Mouse (Mus musculus) layer of hippocampus, postnatal 25 days (tissue): ENCODE results near the gene Tpsab1. TPM values are rescaled to one million over a fixed set of nuclear protein-coding genes. Genes with fewer than 3 reads are reported as not detected.

Source experiments
- total RNA-seq, 2 experiments: library from RNA; stranded (reverse); gene quantifications; 2 replicates each; pipeline ENCODE4 v1.2.3; 2021

Gene Tpsab1
- total RNA-seq, 2 experiments from 2014 or later: 0.42 TPM; not detected in 1

Other genes with a start within 250 kb of the Tpsab1 start
- gene Telo2, start 229.6 kb downstream of the Tpsab1 start, total RNA-seq: 10 to 100 TPM; 29.3 to 43.2 TPM
- 1 to 10 TPM; 2.5 to 2.9 TPM for gene Ptx4, start 224.8 kb downstream of the Tpsab1 start, total RNA-seq
- 10 to 100 TPM; 49.6 to 54.2 TPM for gene Clcn7, start 212.2 kb downstream of the Tpsab1 start, total RNA-seq
- gene Ccdc154, start 183.1 kb downstream of the Tpsab1 start, total RNA-seq: not detected
- gene Gm38655, start 170.1 kb downstream of the Tpsab1 start, total RNA-seq: not detected
- gene BC003965, start 161.0 kb downstream of the Tpsab1 start, total RNA-seq: 10 to 100 TPM; 20.7 to 21.5 TPM
- gene Unkl, start 157.2 kb downstream of the Tpsab1 start, total RNA-seq: 10 to 100 TPM; 32.5 to 34.4 TPM
- 10 to 100 TPM; 74.3 to 74.9 TPM for gene Gnptg, start 105.4 kb downstream of the Tpsab1 start, total RNA-seq
- gene Tsr3, start 105.4 kb downstream of the Tpsab1 start, total RNA-seq: 10 to 100 TPM; 25.1 to 28.5 TPM
- 1 to 10 TPM; 6.6 to 8.9 TPM for gene Baiap3, start 89.2 kb downstream of the Tpsab1 start, total RNA-seq
- gene Ube2i, start 70.9 kb downstream of the Tpsab1 start, total RNA-seq: 100 to 1,000 TPM; 229 to 234 TPM
- gene Prss34, start 47.2 kb downstream of the Tpsab1 start, total RNA-seq: not detected
- gene Prss28, start 36.9 kb downstream of the Tpsab1 start, total RNA-seq: not detected
- gene Prss29, start 26.9 kb downstream of the Tpsab1 start, total RNA-seq: not detected
- 1 to 10 TPM in 1 of 2 experiments, under 1 TPM in 1; 0.35 to 1.2 TPM for gene Tpsb2, start 20.7 kb upstream of the Tpsab1 start, total RNA-seq
- not detected for gene Tpsg1, start 23.7 kb upstream of the Tpsab1 start, total RNA-seq
- gene Cacna1h, start 88.2 kb upstream of the Tpsab1 start, total RNA-seq: 100 to 1,000 TPM in 1 of 2 experiments, 10 to 100 TPM in 1; 91.0 to 119 TPM
- gene Tekt4, start 109.1 kb upstream of the Tpsab1 start, total RNA-seq: 1 to 10 TPM; 1.7 to 2.4 TPM
- gene Sstr5, start 151.7 kb upstream of the Tpsab1 start, total RNA-seq: under 1 TPM in 1 of 2 experiments, not detected in 1; 0.15 TPM
- gene Sox8, start 225.1 kb upstream of the Tpsab1 start, total RNA-seq: 10 to 100 TPM; 61.9 to 67.1 TPM
- 10 to 100 TPM; 24.9 to 34.0 TPM for gene Lmf1, start 233.5 kb upstream of the Tpsab1 start, total RNA-seq